Mouse (Mus musculus): ENCODE measurements at regions not wholly inside any gene's neighbourhood (a gene's known extent, or its start where the extent isn't known, plus 50 kb on each side); places are given as distances from the start of the nearest gene placed in this dataset.

DNA sequence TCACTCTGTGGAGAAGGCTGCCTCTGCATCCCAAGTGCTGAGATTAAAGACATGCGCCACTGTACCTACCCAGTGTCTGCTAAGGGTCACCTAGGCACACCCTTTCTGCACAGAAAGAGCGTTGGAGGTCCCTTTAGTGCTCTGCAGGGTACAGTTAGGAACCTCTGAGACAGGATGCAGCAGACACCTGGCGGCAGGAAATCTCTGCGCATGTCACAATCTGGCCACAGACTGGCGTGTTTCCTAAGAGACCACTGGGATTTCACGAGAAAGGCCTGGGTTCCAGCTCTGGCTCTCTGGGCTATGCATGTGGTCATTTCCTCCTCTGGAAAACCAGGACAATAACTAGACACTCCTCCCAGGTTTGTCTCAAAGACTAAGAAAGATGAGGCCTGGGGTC, 151.7 kb downstream of the Zfp36l2 start:
- no peak for ATAC-seq (ENCODE audit: extremely low read depth, insufficient number of reproducible peaks, low FRiP score, poor library complexity, severe bottlenecking)

DNA sequence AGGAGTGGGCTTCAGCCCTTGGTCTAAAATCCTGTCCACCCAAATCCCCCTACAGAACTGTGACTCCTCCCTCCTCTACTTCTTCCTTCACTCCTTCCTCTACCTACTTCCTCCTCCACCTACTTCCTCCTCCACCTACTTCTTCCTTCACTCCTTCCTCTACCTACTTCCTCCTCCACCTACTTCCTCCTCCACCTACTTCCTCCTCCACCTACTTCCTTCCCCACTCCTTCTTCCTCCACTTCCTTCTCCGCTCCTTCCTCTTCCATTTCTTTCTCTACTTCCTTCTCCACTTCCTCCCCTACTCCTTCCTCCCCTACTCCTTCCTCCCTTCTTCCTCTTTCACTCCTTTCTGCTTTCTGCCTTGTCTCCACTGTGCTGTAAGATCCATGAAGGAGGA, 152.9 kb downstream of the Zfp36l2 start:
- ATAC-seq (ENCODE audit: extremely low read depth, insufficient number of reproducible peaks, low FRiP score, poor library complexity, severe bottlenecking), result peak; percentile 34; the same call in 1 of the 2 replicates

DNA sequence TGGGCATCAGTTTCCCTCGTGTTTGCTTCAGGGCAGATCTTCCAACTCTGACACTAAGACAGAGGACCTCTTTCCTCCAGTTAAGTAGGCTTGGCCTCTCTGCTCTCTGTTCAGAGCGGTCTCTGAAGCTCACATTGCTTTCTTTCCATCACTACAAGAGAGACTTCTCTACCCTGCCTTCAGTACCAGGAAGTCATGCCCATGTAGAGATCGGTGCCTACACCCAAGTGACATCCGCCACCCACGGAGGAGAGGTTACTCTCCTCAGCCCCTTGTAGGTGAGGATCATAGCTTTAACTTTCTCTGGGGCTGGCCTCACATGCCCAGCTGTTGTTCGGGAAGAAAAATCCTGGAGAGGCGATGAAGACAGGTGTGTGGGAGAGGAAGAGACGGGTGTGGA, 155.3 kb downstream of the Zfp36l2 start:
- no peak for ATAC-seq (ENCODE audit: extremely low read depth, insufficient number of reproducible peaks, low FRiP score, poor library complexity, severe bottlenecking)

DNA sequence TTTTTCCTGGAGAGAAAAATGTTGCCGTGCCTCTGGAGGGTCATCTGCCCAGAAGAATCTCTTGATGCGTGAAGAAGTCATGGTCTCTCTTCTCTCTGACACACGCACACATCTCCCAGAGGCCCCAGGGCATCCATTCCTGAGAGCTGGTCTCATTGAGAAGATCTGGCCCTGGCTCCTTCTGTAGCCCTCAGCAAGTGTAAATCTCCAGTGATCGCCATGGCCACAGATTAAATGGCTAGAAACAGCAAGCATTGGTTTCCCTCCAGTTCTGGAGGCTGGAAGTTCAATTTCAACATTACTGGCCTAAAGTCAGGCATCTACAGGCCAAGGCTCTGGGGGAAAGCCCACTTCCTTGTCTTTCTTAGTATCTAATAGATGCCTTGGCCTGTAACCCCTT, 155.9 kb downstream of the Zfp36l2 start:
- no peak for ATAC-seq (ENCODE audit: extremely low read depth, insufficient number of reproducible peaks, low FRiP score, poor library complexity, severe bottlenecking)

DNA sequence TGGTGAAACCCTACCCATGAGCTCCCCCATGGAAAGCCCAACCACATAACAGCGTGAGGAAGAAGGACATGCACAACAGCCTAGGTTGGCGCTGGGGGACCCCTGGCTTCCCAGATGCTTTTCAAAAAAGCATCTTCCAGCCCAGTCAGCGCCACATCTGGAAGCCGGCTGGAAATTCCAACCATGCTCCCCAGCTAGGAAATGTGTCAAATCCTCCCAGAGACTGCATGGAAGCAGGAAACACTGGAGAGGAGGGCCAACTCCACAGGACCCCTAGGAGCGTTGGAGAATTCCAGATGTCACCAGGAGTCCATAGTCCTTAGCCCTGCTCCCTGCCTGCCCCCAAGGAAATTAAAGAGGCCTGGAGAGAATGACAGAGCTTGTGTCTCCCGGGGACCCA, 156.4 kb downstream of the Zfp36l2 start:
- no peak for ATAC-seq (ENCODE audit: extremely low read depth, insufficient number of reproducible peaks, low FRiP score, poor library complexity, severe bottlenecking)

DNA sequence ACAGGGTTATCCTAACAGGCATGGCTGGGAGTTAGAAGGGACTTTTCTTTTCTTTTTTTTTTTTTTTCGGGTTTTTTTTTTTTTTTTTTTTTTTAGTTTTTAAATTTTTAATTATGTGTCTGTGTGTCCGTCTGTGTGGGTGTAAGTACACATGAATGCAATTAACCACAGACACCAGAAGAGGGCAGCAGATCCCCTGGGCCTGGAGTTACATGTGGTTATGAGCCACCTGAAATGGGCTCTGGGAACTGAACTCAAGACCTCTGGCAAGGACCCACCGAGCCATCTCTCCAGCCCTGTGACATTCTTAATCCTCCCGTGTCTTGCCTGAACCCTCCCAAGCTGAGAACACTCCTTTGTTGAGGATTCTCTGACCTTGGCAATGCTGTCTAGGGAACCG, 157.0 kb downstream of the Zfp36l2 start:
- ATAC-seq (ENCODE audit: extremely low read depth, insufficient number of reproducible peaks, low FRiP score, poor library complexity, severe bottlenecking), result no peak

DNA sequence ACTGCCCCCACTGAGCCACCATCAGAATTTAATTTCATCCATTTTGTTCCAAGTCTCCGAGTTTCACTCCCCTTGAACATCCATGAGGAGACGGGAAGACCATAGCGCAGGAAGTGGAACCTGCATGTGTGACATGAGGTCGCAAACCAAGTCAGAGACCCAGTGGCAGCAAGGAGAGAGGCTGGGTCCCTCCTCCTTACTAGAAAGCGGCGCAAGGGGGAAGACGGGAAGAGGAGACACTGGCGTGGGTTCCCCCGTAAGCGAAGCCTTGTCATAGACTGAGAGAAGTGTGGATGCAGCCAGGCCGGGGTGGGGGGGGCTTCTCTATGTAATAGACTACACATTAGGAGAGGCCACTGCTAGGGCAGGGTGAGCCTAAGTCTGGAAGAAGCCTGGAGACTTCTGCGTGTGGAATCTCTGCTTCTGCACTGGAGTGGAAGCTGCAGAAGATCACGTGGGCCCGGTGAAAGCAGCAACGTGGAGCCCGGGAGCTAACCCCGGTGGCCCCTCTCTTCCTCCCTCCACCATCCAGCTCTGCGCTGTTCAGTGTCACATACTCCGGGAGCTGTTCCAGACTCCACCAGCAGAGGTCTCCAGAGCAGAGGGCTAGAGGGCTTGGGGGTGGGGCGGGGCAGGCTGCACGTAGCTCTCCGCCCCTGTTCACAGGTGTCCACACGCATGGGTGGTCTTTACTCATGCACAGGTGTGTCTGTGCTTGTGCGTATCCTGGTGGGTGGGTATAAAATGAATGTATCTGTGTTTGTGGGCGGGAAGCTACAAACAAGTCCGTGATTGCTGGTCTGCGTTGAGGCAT, 159.4 kb downstream of the Zfp36l2 start:
- ATAC-seq (ENCODE audit: extremely low read depth, insufficient number of reproducible peaks, low FRiP score, poor library complexity, severe bottlenecking), result peak; percentile 87

DNA sequence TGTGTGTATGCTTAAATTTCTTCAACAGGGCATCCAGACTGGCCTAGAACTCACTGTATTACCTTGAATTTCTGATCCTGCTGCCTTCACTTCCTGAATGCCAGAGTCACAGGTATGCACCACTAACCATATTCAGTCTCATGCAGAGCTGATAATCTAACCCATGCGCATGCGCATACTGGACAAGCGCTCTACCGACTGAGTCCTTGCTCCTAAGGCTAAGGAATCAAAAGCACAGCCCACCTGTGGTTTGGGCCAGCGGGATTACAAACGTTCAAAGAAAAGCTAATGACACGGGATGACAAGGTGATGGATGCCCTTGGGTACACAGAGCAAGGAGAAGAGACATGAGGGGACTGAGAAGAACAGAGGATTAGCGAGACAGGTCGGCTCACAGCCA, 160.5 kb downstream of the Zfp36l2 start:
- no peak for ATAC-seq (ENCODE audit: extremely low read depth, insufficient number of reproducible peaks, low FRiP score, poor library complexity, severe bottlenecking)

DNA sequence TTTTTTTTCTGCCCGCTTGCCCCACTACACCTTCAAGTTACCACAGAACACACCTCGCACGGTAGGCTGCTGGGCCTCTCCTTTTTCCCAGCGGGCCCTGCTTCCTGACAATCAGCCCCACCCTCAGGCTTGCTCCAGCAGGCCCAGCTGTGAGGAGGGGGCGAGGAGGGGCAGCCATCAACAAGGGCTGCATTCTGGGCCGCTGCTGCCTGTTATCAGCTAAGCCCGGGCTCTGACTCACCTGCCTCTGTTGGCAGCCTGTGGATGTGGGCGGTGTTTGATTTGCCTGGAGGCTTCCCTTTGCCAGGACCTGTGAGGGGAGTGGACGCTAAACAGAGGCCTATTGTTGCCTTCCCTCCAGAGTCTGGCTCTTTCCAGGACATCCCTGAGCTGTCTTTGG, 161.6 kb downstream of the Zfp36l2 start:
- no peak for ATAC-seq (ENCODE audit: extremely low read depth, insufficient number of reproducible peaks, low FRiP score, poor library complexity, severe bottlenecking)

DNA sequence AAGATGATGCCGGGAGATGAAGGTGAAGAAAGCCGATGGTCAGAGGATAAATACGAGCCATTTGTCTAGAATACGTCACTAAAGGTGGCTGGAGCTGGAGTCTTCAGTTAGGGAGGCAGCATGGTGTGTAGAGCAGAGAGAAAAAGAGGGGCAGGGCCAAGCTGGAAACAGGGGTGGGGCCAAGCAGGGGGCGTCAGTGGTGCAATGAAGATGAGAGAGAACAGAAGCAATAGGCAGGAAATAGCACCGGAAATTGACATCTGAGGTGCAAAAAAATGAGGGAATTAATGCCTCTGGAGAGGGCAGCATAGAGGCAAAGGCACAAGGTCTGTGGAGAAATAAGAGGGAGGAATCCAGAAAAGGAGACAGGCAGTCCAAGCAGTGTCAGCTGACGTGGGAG, 165.4 kb downstream of the Zfp36l2 start:
- no peak for ATAC-seq (ENCODE audit: extremely low read depth, insufficient number of reproducible peaks, low FRiP score, poor library complexity, severe bottlenecking)

DNA sequence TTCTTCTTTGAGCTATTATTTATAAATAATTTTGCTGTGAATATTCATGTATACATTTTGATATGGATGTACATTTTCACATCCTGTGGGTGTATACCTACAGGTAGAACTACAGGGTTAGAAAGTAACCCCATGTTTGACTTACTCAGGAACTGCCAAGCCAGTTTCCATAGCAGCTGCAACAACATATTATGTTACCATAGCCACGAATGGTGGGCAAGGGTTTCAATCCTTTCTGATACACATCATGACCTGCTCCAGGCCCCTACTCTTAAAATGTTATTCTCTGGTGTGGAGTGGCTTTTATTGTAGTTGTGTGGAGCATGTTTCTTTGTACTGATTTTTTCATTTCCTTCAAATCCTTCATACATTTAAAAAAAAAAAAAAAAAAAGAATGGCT, 168.9 kb downstream of the Zfp36l2 start:
- no peak for ATAC-seq (ENCODE audit: extremely low read depth, insufficient number of reproducible peaks, low FRiP score, poor library complexity, severe bottlenecking)

DNA sequence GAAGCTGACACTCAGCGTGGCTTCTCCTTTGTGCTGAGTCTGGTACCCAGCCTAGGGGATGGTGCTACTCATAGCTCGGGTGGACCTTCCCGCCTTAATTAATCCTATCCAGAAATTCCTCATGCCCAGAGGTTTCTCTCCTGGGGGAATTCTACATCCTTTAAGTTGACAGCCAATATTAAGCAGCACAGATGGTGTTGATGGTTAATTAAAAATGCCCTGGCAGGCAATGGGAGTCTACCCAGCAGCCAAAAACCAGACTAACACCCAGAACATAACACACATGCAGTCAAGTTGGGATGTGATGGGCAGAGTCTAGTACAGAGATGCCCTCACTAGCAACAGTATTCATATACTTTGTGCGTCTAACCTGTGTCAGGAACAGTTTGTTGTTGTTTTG, 169.9 kb downstream of the Zfp36l2 start:
- no peak for ATAC-seq (ENCODE audit: extremely low read depth, insufficient number of reproducible peaks, low FRiP score, poor library complexity, severe bottlenecking)

DNA sequence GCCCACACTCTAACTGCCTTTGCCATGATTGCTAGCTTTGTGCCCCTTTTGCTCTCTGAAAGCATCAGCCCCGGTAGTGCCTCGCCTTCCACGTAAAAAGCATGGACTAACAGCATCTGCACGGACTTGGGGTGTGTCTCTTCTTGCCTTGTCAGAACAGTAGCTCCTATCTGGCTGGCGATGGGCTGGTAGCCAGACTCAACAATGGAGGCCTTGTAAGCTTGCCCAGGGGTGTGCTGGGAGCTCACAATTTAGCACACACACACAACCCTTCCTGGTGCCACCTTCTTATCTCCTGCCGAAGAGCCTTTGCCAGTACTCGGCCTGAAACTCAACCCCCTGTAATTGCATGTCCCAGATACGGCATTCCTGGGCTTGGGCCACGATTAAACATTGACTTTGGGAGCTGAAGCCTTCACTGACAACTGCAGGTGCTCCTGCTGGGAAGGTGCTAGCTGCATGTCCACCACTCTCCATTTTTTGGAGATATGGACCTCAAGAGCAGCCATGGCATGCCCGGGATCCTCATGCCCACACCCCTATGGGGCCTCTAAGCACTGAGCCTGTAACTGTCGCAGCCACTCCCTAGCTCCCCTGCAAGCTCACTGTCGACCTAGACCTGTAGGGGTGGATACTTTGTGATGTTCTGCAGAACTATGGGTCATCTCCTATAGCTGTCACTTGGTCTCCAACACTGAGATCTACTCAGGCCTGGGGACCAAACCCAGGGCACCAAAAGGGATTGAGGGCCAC, 166.7 kb upstream of the Haao start:
- ATAC-seq (ENCODE audit: extremely low read depth, insufficient number of reproducible peaks, low FRiP score, poor library complexity, severe bottlenecking), result no peak

DNA sequence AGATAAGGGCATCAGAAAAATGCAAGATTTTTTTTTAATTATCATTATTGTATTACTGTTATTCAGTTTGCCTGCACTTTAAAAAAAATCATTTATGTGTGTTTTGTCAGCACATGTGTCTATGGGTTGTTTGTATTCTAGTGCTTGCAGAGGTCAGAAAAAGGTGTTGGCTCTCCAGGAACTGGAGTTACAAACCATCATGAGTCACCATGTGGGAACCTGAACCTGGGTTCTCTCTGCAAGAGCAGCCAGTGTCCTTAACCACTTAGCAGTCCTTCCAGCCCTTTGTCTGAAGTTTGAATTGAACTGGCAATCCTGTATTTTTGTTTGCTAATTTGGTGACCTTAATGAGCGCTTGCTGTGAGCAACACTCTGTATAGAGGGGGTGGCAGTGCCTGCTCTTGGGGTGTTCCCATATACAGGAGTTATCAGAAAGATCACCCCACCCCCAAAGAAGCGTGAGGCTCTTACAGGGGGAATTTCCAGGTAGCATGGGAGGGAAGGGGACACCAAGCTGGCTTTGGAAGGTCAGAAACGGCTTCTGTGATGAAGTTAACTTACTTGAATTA, 162.8 kb upstream of the Haao start:
- no peak for ATAC-seq (ENCODE audit: extremely low read depth, insufficient number of reproducible peaks, low FRiP score, poor library complexity, severe bottlenecking)

DNA sequence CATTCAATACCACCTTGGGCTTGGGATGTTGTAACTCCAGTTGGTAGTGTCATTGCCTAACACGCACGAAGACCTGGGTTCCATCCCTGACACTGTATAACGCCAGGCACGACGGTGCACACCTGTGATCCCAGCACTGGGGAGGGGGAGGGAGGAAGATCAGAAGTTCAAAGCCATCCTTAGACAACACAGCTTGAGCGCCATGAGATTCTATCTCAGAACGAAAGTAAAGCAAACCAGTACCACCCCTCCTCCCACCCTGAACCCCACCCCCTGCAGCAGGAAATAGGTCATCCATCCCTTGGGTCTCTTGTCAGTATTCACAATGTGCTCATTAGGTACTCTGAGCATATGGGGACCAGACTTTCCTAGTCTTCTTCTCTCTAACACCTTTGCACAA, 162.2 kb upstream of the Haao start:
- ATAC-seq (ENCODE audit: extremely low read depth, insufficient number of reproducible peaks, low FRiP score, poor library complexity, severe bottlenecking), result no peak

DNA sequence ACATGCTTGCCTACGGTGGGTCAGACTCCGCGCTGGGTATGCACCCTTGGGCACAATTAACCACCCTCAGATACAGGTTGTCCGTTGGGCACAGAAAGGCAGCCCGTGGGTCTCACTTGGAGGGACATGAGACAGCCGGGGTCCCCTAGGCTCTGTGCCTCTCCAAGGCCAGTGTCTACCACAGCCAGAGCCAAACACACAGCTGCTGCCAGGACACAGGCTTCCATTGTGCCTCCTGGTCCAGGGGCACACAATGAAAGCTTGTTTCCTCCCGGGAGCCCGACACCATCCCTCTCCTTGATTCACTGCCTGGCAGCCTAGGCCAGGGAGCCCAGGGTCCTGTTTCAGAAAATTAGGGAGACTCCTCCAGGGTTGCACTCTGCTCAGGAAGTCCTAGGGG, 161.4 kb upstream of the Haao start:
- ATAC-seq (ENCODE audit: extremely low read depth, insufficient number of reproducible peaks, low FRiP score, poor library complexity, severe bottlenecking), result no peak

DNA sequence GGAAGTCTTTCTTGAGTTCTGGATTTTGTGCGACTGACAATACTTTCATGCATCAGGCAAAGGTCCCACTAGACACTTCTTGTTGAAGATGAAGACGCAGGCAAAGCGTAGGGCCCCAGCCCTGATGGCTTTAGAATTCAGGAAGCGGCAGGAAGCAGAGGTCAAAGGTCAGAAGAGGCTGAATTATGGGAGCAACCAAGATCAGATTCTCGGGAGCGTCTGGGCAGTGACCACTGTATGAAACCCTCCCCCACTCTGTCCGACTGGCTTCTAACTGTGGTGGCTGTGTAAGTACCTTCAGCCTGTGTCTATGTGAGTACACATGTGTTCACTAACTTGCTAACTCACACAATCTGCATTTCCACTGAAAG, 160.9 kb upstream of the Haao start:
- ATAC-seq (ENCODE audit: extremely low read depth, insufficient number of reproducible peaks, low FRiP score, poor library complexity, severe bottlenecking), result no peak

DNA sequence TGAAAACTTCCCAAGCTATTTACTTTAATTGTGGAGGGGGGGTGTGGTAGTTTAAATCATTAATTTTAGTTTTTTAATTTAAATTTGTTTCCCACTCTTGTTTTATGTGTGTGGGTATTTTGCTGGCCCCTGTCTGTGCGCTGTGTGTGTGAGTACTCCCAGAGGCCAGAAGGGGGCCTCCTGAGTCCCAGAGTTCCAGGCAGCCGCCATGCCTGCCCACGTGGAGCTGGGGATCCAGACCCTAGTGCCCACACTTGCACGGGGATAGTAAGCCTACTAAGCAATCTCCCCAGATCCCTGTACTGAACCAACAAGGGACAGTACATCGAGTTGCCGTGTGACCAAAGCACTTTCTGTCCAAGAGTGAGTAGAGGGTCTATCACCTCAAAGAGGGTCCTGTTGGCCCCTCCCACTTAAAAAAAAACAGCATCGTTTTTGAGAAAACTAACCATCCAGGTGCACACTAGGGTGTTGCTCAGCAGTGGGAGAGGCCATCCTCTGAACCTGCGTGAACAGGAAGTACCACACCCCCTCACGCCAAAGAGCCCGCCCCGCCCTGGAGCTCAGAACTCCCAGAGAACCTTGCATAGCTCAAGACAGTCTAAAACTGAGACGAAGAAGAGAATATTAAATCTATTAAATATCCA, 160.4 kb upstream of the Haao start:
- ATAC-seq (ENCODE audit: extremely low read depth, insufficient number of reproducible peaks, low FRiP score, poor library complexity, severe bottlenecking), result no peak

DNA sequence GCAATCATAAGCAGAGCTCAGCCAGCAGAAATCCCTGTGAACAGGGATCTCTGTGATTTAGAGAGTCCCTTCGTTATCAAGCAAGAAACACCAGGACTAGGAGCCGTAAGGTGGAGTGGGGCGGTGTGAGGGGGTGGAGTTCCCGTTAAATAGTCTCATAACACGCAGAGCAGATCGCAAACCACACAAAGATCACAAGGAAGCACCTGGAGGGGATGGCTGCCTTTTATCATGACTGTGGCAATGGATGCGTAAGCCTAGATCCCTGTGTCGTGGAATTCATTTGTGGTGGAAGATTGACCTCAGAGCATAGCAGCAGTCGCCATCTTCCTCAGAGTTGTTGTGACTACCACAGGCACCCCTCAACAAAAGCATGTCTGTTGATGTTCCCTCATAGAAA, 159.0 kb upstream of the Haao start:
- no peak for ATAC-seq (ENCODE audit: extremely low read depth, insufficient number of reproducible peaks, low FRiP score, poor library complexity, severe bottlenecking)

DNA sequence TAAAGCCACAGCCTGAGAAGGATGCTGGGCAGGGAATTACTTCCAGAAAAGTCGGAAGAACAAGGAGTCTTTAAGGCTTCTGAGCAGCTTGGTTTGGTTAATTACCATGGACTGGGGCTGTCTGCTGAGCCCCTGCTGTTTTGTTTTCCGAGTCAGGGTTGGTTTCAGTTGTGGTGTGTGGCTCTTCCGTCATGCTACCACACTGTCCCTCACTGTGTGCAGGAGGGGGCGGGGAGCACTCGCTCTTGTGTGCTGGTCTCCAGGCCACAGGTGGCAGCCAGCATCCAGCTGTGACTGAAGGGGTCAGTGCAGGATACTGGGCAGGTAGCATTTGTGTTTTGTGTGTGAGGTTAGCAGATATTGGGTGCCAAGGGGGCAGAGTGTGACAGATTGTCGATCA, 156.5 kb upstream of the Haao start:
- peak; percentile 62 for ATAC-seq (ENCODE audit: extremely low read depth, insufficient number of reproducible peaks, low FRiP score, poor library complexity, severe bottlenecking)

Measured in neutrophil, adult 5-6 weeks (primary cell).